Comparison of ENCODE assay signal across 13 mouse cellular contexts in genomic region chr11:119014455-119014854, GRCm38 (mm10).
"Had no signal": no experiment of that assay in that cellular context is flagged by ENCODE, and none has a peak within 500 bp of the region (broad histone marks: within the 10 kb centered on the region; RNA-seq: fewer than 3 reads in every experiment).

No protein-coding gene starts in this region.

- DNase-seq: cerebellum, adult 9-10 months; cerebellum, adult 9-11 months; cerebellum, postnatal 36 days; embryo, embryonic 11 days; forebrain, postnatal 0 days; gastrocnemius, adult 2 months; gastrocnemius, postnatal 10 days; gastrocnemius, postnatal 14 days; gastrocnemius, postnatal 25 days; gastrocnemius, postnatal 36 days; heart, adult 11 months; heart, adult 18-20 months; heart, adult 2 months had no signal
